Mouse (Mus musculus): ENCODE results near the gene Asb10.

Gene Asb10

GRCm38 (mm10) chr5:24492546-24493285, 48.1 kb downstream of the Asb10 start:
- no peak for DNase-seq (ENCODE audit: extremely low spot score, low read depth, low spot score)

DNA sequence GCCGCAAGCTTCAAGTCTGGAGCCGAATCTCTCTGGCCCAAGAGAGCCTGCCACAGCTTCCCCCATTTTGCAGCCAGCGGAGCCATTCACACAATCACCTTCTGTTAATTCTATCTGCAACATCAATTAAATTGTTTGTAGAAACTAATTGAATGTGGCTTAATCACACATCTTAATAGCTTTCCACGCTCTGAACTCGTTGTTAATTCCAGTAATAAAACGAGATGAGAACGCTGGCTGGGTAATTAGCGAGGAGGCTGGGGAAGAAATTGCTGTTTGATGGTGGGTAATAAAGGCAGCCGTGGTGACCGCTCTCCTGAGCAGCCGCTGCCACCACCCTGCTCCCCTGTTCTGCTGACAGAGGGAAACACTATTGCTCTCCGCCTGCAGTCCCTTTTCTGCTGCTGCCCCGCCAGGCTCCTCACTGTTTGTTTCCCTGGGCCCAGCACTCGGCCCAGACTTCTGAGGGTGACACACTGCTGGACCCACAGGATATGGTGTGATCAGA, 50.3 kb downstream of the Asb10 start:
- no peak for DNase-seq (ENCODE audit: extremely low spot score, low read depth, low spot score)

GRCm38 (mm10) chr5:24486738-24487137, 54.0 kb downstream of the Asb10 start:
- no peak for DNase-seq (ENCODE audit: extremely low spot score, low read depth, low spot score)

- peak; percentile 66 for DNase-seq (ENCODE audit: extremely low spot score, low read depth, low spot score)
Observed at GRCm38 (mm10) chr5:24486097-24486496, 54.7 kb downstream of the Asb10 start.

DNA sequence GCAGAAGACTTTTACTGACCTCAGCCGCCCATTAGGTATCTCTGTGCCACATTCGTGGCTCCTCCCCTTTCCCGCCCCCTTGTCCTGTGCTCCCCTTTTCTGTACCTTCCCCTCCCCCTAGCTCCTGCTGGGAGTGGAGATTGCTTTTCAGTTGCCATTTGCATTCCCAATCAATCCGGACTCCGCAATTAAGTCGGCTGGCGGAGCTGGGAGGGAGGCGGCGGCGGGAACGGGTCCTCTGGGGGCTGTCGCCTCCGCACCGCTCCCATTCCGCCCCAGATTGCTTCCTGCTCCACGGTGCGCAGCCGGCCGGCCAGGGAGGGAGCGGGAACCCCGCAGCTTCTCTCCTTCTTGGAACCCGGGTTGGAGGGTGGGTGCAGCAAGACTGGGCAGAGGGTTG, 55.8 kb downstream of the Asb10 start:
- no peak for DNase-seq (ENCODE audit: extremely low spot score, low read depth, low spot score)

DNA sequence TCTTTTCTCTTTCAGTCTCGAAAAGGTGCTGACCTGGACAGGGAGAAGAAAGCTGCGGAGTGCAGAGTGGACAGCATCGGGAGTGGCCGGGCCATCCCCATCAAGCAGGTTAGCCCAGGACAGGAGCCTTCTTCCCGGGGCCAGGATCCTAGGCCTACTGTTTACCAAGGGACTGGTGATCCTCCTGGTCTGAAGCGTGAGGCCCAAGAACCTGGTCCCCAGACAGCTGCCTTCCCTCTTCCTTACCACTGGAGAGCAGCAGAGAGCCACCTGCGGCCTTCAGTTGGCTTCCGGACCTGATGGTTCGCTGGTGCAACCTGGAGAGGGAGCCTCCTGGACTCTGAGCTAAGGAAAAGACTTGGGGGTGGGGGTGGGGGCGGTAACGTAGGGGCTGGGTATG, 57.5 kb downstream of the Asb10 start:
- DNase-seq (ENCODE audit: extremely low spot score, low read depth, low spot score) = no peak

All from hindlimb bud, embryonic 11.5 days (tissue).